Mouse (Mus musculus): Measurements from ENCODE around the gene Rere. TPM values are rescaled to one million over a fixed set of nuclear protein-coding genes. Genes with fewer than 3 reads are reported as not detected.

The Rere gene
- polyA plus RNA-seq, 1 experiment from 2014 or later = 30.3 TPM

DNA sequence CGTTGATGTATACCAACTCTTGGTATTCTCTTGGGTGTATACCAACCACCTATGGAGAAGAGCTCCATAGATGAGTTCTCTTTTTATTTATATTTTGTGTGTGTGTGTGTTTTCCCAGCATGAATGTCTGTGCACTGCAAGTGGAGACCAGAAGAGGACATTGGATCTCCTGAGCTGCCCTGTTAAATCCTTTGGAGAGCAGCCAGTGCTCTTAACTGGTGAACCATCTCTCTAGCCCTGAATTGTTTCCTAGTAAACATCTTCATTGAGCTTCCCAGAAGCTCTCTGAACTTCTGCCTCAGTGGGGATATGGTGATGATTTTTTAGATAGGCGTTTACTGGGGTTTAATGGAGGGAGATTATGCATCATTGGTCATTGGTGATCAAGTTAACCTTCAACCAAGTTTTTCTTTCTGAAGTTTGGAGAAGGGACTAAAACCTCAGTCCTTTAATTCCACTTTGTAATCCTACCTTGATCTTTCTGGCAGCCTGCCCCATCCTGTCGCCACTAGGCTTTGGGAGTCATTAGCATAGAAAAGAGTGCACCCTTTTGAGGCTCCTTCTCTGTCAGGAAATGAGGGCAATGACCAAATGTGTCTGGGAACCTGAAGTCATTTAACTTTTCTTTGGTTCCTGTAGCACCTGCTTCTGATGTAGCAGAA lies 309.3 kb downstream of the Rere start:
- Histone ChIP-seq H3K27ac (ENCODE audit: low read length) (peak overlapping the region; percentile 7; the same call in 1 of the 2 replicates), H3K4me1 (replicated peaks; ENCODE audit: control insufficient read depth, insufficient read depth, low read length) (peaks cover 45% of the 10 kb centered on the region), H3K36me3 (ENCODE audit: control insufficient read depth, insufficient read depth, low read length) (no peaks in the 10 kb centered on the region), H3K27me3 (ENCODE audit: control insufficient read depth, insufficient read depth, low read depth, low read length) (no peaks in the 10 kb centered on the region), H3K4me2 (ENCODE audit: low read depth, low read length) (no peak overlapping the region), H3K9me3 (ENCODE audit: control insufficient read depth, low read length) (no peaks in the 10 kb centered on the region), H3K9ac (ENCODE audit: low read length) (no peak overlapping the region), H3K4me3 (ENCODE audit: low read length) (no peak overlapping the region)
- no peak for ATAC-seq (ENCODE audit: low read depth)
- WGBS = 38% methylated on average over 3 of the region's 3 CpGs

DNA sequence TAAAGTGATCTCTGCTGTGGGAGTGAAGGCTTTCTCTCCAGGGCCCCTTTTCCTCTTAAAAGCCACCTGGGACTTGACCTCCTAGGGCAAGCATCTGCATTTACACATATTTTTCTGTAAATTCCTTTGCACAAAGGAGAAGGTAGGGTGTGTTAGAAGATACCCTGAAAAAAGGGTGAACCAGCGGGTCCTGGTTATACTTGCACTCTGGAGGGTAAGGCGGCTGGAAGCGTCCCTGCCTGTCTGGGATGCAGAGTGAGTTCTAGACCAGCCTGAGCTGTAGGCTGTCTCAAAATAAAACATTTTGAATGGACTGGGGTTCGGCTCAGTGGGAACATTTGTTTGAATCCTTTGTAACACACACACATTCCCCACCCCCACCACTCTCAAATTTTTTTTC lies 310.2 kb downstream of the Rere start:
- no peaks in the 10 kb centered on the region for H3K9me3 ChIP-seq (ENCODE audit: control insufficient read depth, low read length)
- ATAC-seq (ENCODE audit: low read depth) = no peak
- H3K4me3 ChIP-seq (ENCODE audit: low read length) = no peak overlapping the region
- no peak overlapping the region for H3K4me2 ChIP-seq (ENCODE audit: low read depth, low read length)
- no peak overlapping the region for H3K9ac ChIP-seq (ENCODE audit: low read length)
- H3K27me3 ChIP-seq (ENCODE audit: control insufficient read depth, insufficient read depth, low read depth, low read length) = no peaks in the 10 kb centered on the region
- no peaks in the 10 kb centered on the region for H3K36me3 ChIP-seq (ENCODE audit: control insufficient read depth, insufficient read depth, low read length)
- peaks cover 52% of the 10 kb centered on the region for H3K4me1 ChIP-seq (replicated peaks; ENCODE audit: control insufficient read depth, insufficient read depth, low read length)
- WGBS = 39% methylated on average over 4 of the region's 4 CpGs
- no peak overlapping the region for H3K27ac ChIP-seq (ENCODE audit: low read length)

DNA sequence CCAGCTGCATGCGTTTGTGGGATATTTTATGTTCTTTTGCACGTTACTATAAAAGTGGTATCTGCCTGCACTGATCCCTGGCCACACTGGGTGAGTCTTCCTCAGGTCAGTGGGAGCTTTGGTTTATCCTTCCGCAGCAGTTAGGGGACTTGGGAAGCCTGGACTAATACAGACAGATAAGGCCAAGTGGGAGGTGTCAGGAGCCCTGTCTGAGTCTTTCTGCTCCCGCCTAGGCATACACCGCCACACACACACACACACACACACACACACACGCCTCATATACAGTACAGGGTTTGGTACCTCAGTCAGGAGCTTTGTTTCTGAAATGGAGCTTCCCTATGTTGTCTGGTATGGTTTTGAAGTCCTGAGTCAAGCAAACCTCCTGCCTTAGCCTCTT lies 310.6 kb downstream of the Rere start:
- peak; percentile 16; the same call in 1 of the 2 replicates for ATAC-seq (ENCODE audit: low read depth)
- no peak overlapping the region; the same call in 1 of the 2 replicates for H3K27ac ChIP-seq (ENCODE audit: low read length)
- no peak overlapping the region for H3K9ac ChIP-seq (ENCODE audit: low read length)
- H3K27me3 ChIP-seq (ENCODE audit: control insufficient read depth, insufficient read depth, low read depth, low read length) = no peaks in the 10 kb centered on the region
- WGBS = 48% methylated on average over 6 of the region's 6 CpGs
- no peaks in the 10 kb centered on the region for H3K9me3 ChIP-seq (ENCODE audit: control insufficient read depth, low read length)
- H3K4me2 ChIP-seq (ENCODE audit: low read depth, low read length) = no peak overlapping the region
- H3K4me3 ChIP-seq (ENCODE audit: low read length) = no peak overlapping the region
- H3K4me1 ChIP-seq (replicated peaks; ENCODE audit: control insufficient read depth, insufficient read depth, low read length) = peaks cover 49% of the 10 kb centered on the region
- no peaks in the 10 kb centered on the region for H3K36me3 ChIP-seq (ENCODE audit: control insufficient read depth, insufficient read depth, low read length)

DNA sequence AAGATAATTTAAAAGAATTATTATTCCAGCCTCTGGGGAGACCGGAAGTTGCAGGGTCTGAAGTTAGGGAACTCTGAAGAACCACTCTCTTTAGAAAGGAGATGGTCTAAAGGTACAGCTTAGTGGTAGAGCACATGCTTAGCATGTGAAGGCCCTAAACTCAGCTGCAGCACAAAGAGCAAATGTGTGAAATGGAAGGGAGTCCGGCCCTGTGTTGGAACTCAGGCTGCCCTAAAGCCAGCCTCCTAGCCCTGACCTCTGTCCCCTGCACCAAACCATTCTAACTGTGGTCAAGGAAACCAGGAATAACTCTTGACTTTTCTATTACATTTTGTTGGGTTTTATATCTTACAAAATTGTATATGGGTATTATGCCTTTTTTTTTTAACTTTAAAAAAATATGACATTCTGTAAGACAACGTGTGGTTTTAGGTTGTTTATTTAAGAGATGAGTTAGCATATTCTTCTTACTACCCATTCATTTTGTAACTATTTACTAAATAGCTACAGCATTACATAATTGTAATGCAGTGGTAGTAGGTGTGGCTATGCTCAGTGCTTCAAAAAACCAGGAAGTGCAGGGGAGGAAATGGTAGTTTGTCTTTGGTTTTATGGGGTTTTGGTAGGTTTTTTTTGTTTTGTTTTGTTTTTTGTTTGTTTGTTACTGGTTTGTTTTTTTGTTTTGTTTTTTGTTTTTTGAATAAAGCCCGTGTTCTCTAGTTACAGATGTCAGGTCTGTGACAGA lies 312.2 kb downstream of the Rere start:
- no peaks in the 10 kb centered on the region for H3K9me3 ChIP-seq (ENCODE audit: control insufficient read depth, low read length)
- no peak overlapping the region for H3K4me2 ChIP-seq (ENCODE audit: low read depth, low read length)
- no peak overlapping the region for H3K4me3 ChIP-seq (ENCODE audit: low read length)
- 52% methylated on average over 4 of the region's 4 CpGs for WGBS
- H3K36me3 ChIP-seq (ENCODE audit: control insufficient read depth, insufficient read depth, low read length) = no peaks in the 10 kb centered on the region
- H3K4me1 ChIP-seq (replicated peaks; ENCODE audit: control insufficient read depth, insufficient read depth, low read length) = peaks cover 55% of the 10 kb centered on the region
- H3K9ac ChIP-seq (ENCODE audit: low read length) = no peak overlapping the region
- H3K27me3 ChIP-seq (ENCODE audit: control insufficient read depth, insufficient read depth, low read depth, low read length) = no peaks in the 10 kb centered on the region
- no peak for ATAC-seq (ENCODE audit: low read depth)
- no peak overlapping the region; the same call in 1 of the 2 replicates for H3K27ac ChIP-seq (ENCODE audit: low read length)

DNA sequence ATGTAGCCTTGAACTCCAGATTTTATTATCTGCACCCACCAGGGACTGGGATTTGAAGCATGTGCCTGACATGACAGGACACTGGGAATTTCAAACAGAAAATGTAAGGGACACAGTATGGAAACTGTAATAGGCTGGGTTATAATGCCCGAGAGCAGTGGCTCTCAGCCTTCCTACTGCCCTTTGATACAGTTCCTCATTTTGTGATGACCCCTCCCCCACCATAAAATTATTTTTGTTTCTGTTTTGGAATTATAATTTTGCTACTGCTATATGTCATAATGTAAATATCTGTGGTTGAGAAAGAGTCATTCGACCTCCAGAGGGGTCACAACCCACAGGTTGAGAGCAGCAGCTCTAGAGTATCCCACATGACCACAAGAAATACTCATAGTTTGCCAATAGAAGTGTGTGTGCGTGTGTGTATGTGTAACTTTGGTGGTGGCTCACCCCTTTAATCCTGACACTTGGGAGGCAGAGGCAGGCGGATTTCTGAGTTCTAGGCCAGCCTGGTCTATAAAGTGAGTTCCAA lies 312.9 kb downstream of the Rere start:
- no peak overlapping the region for H3K9ac ChIP-seq (ENCODE audit: low read length)
- H3K36me3 ChIP-seq (ENCODE audit: control insufficient read depth, insufficient read depth, low read length) = no peaks in the 10 kb centered on the region
- no peaks in the 10 kb centered on the region for H3K27me3 ChIP-seq (ENCODE audit: control insufficient read depth, insufficient read depth, low read depth, low read length)
- H3K4me1 ChIP-seq (replicated peaks; ENCODE audit: control insufficient read depth, insufficient read depth, low read length) = peaks cover 58% of the 10 kb centered on the region
- H3K27ac ChIP-seq (ENCODE audit: low read length) = no peak overlapping the region
- no peak overlapping the region for H3K4me3 ChIP-seq (ENCODE audit: low read length)
- H3K9me3 ChIP-seq (ENCODE audit: control insufficient read depth, low read length) = no peaks in the 10 kb centered on the region
- 85% methylated on average over 4 of the region's 4 CpGs for WGBS
- H3K4me2 ChIP-seq (ENCODE audit: low read depth, low read length) = no peak overlapping the region
- ATAC-seq (ENCODE audit: low read depth) = no peak

DNA sequence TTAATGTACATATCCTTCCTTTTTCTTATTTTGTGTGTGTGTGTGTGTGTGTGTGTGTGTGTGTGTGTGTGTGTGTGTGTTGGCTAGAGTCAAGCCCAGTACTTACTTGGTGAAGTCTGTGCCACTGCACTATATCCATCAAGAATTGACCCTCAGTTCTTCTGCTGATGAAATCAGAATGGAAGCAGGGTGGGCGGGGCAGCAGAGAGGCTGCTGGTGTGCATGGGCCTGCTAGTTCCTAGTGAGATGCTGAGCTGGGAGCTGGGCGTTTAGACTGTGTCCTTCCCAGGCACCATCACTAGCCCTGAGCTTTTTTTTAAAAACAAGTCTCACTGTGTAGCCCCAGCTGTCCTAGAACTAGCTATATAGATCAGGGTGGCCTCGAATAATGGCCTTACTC lies 313.6 kb downstream of the Rere start:
- H3K4me1 ChIP-seq (replicated peaks; ENCODE audit: control insufficient read depth, insufficient read depth, low read length) = peaks cover 64% of the 10 kb centered on the region
- H3K9me3 ChIP-seq (ENCODE audit: control insufficient read depth, low read length) = no peaks in the 10 kb centered on the region
- H3K36me3 ChIP-seq (ENCODE audit: control insufficient read depth, insufficient read depth, low read length) = no peaks in the 10 kb centered on the region
- H3K9ac ChIP-seq (ENCODE audit: low read length) = no peak overlapping the region
- no peak overlapping the region for H3K4me2 ChIP-seq (ENCODE audit: low read depth, low read length)
- 59% methylated on average over 3 of the region's 3 CpGs for WGBS
- H3K4me3 ChIP-seq (ENCODE audit: low read length) = no peak overlapping the region
- H3K27ac ChIP-seq (ENCODE audit: low read length) = no peak overlapping the region
- ATAC-seq (ENCODE audit: low read depth) = no peak
- H3K27me3 ChIP-seq (ENCODE audit: control insufficient read depth, insufficient read depth, low read depth, low read length) = no peaks in the 10 kb centered on the region

DNA sequence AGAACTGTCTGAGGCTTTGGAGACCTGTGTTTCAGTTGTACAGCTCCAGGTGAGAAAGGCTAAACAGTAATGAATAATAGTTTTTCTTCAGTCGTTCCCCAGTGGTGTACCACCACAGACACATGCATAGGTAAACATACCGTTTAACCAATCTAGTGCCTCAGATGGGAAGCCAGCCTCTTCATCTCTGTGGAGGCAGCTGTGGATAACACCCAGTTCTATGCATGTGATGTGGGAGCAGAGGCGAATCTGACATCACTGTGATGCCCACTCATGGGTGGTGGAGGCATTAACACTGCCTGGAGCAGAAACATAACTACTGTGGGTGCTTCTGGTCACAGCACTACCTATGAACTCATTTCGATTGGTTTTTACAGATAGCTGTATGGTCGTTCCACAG lies 314.5 kb downstream of the Rere start:
- Histone ChIP-seq H3K4me3 (ENCODE audit: low read length) (no peak overlapping the region), H3K27ac (ENCODE audit: low read length) (peak overlapping the region; percentile 32; the same call in 1 of the 2 replicates), H3K27me3 (ENCODE audit: control insufficient read depth, insufficient read depth, low read depth, low read length) (no peaks in the 10 kb centered on the region), H3K4me2 (ENCODE audit: low read depth, low read length) (no peak overlapping the region), H3K9ac (ENCODE audit: low read length) (no peak overlapping the region), H3K36me3 (ENCODE audit: control insufficient read depth, insufficient read depth, low read length) (no peaks in the 10 kb centered on the region), H3K4me1 (replicated peaks; ENCODE audit: control insufficient read depth, insufficient read depth, low read length) (peaks cover 57% of the 10 kb centered on the region), H3K9me3 (ENCODE audit: control insufficient read depth, low read length) (no peaks in the 10 kb centered on the region)
- ATAC-seq (ENCODE audit: low read depth) = no peak
- WGBS = 61% methylated on average over 5 of the region's 5 CpGs

DNA sequence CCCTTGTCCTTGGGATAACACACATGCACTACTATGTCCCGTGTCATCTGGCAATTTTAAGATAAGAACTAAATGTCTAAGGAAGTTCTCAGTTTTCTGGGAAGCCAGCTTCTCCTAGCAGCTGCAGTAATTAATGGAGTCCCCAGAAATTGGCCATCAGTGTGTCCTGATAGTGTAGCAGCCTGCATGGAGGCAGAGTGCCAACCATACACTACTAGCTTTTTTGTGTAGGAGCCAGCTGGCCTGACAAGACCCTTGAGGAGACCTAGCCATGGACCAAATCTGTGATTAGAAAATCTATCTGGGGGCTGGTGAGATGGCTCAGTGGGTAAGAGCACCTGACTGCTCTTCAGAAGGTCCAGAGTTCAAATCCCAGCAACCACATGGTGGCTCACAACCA lies 317.2 kb downstream of the Rere start:
- H3K27me3 ChIP-seq (ENCODE audit: control insufficient read depth, insufficient read depth, low read depth, low read length) = no peaks in the 10 kb centered on the region
- no peak overlapping the region for H3K4me2 ChIP-seq (ENCODE audit: low read depth, low read length)
- H3K9ac ChIP-seq (ENCODE audit: low read length) = no peak overlapping the region
- ATAC-seq (ENCODE audit: low read depth) = 0 out of 2 replicates have a peak, but pooled peaks have one; percentile 16
- H3K4me1 ChIP-seq (replicated peaks; ENCODE audit: control insufficient read depth, insufficient read depth, low read length) = peaks cover 36% of the 10 kb centered on the region
- no peaks in the 10 kb centered on the region for H3K36me3 ChIP-seq (ENCODE audit: control insufficient read depth, insufficient read depth, low read length)
- H3K27ac ChIP-seq (ENCODE audit: low read length) = peak overlapping the region; percentile 92
- no peak overlapping the region for H3K4me3 ChIP-seq (ENCODE audit: low read length)
- no peaks in the 10 kb centered on the region for H3K9me3 ChIP-seq (ENCODE audit: control insufficient read depth, low read length)
- 26% methylated on average over 1 of the region's 1 CpGs for WGBS

All from lung, embryonic 16.5 days (tissue).